Mouse (Mus musculus) megakaryocyte, embryonic 14.5 days (primary cell): Measurements from ENCODE around the gene Fam210b. TPM values are rescaled to one million over a fixed set of nuclear protein-coding genes. Genes with fewer than 3 reads are reported as not detected.

Experiments
- H3K27me3 ChIP-seq: replicated peaks from 2 replicates; pipeline ENCODE3; 2012; ENCODE audit warnings: inconsistent platforms
- H3K36me3 ChIP-seq: replicated peaks from 2 replicates; pipeline ENCODE3; 2012; ENCODE audit warnings: low read length, inconsistent platforms, mixed read lengths
- H3K4me1 ChIP-seq: 2 replicates; pipeline ENCODE4 v1.6.1; 2012; ENCODE audit warnings: inconsistent platforms
- H3K4me3 ChIP-seq: replicated peaks from 2 replicates; pipeline ENCODE3; 2012; ENCODE audit warnings: moderate library complexity, mild to moderate bottlenecking, inconsistent platforms
- H3K9me3 ChIP-seq: 2 replicates; pipeline ENCODE4 v1.6.1; 2012; ENCODE audit warnings: inconsistent platforms
- FLI1 ChIP-seq: IDR thresholded peaks from 2 replicates; pipeline ENCODE4 v1.6.1; 2012; ENCODE audit warnings: low read length, inconsistent platforms, mixed read lengths
- GATA1 ChIP-seq: IDR thresholded peaks from 3 replicates; pipeline ENCODE4 v1.6.1; 2012; ENCODE audit warnings: mixed read lengths, low read length, inconsistent platforms, borderline replicate concordance
- polyA plus RNA-seq: library from polyadenylated mRNA; stranded (reverse); fragments of >175 nt; gene quantifications from 2 replicates; pipeline ENCODE4 v1.2.3, GENCODE M21; 2012; ENCODE audit warnings: low replicate concordance; ENCODE audit not compliant: insufficient read depth

The Fam210b gene
- polyA plus RNA-seq, 1 experiment, result 4.3 TPM

GRCm38 (mm10) chr2:172376999-172377515, 31.7 kb downstream of the Fam210b start:
- H3K4me1 ChIP-seq, result peaks cover 72% of the 10 kb centered on the region
- peaks cover 97% of the 10 kb centered on the region for H3K36me3 ChIP-seq

GRCm38 (mm10) chr2:172378332-172378731, 33.0 kb downstream of the Fam210b start:
- Histone ChIP-seq H3K36me3 (peaks cover 99% of the 10 kb centered on the region), H3K27me3 (no peaks in the 10 kb centered on the region), H3K9me3 (no peaks in the 10 kb centered on the region), H3K4me3 (no peak overlapping the region), H3K4me1 (peaks cover 64% of the 10 kb centered on the region)
- TF ChIP-seq FLI1, result no peak

More at GRCm38 (mm10) chr2:172376999-172377515, 31.7 kb downstream of the Fam210b start:
- no peaks in the 10 kb centered on the region for H3K27me3 ChIP-seq
- no peaks in the 10 kb centered on the region for H3K9me3 ChIP-seq
- no peak for TF ChIP-seq GATA1
- no peak for TF ChIP-seq FLI1
- H3K4me3 ChIP-seq, result no peak overlapping the region

DNA sequence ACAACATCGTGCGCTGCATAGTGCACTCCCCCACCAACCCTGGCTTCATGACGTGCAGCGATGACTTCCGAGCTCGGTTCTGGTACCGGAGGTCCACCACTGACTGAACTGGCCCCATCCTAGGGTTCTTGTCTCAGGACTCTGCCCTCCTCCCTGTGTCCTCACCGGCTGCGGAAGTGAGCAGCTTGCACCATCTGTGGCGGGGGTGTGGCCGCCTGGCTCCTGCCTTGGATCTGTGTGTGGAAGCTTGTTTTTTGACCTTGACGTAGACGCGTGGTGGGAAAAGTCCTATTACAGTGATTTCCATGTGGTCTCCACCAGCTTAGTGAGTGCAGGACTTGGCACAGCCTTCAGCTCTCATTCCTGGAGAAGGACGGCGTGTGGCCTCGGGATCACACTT, 35.1 kb downstream of the Fam210b start:
- no peaks in the 10 kb centered on the region for H3K27me3 ChIP-seq
- no peak overlapping the region for H3K4me3 ChIP-seq
- H3K36me3 ChIP-seq, result peaks cover 83% of the 10 kb centered on the region
- H3K4me1 ChIP-seq, result peaks cover 71% of the 10 kb centered on the region
- no peak for TF ChIP-seq GATA1
- TF ChIP-seq FLI1, result no peak
- H3K9me3 ChIP-seq, result no peaks in the 10 kb centered on the region

GRCm38 (mm10) chr2:172381341-172381740, 36.0 kb downstream of the Fam210b start:
- TF ChIP-seq FLI1 (no peak), GATA1 (no peak)
- Histone ChIP-seq H3K9me3 (no peaks in the 10 kb centered on the region), H3K4me1 (peaks cover 68% of the 10 kb centered on the region), H3K27me3 (no peaks in the 10 kb centered on the region), H3K36me3 (peaks cover 75% of the 10 kb centered on the region), H3K4me3 (no peak overlapping the region)

DNA sequence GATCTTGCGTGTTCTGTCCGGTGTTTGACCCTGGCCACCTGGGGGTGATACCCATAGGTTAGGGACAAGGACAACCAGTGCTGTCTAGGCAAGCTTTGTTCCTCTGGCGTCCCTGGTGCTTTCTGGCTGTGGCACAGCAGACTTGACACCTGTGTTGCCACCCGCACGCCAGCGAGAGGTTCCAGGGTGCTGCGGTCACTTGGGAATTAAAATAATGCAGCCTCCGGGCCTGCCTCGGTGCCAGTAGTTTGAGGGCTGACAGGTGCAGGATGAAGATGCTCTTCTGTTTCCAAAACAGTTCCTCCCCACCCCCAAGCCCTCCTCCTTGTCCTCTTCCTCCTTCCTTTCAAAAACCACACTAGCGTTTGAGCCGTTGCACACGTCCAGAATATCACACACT, 36.5 kb downstream of the Fam210b start:
- H3K36me3 ChIP-seq, result peaks cover 69% of the 10 kb centered on the region
- TF ChIP-seq FLI1, result no peak
- TF ChIP-seq GATA1, result no peak
- peaks cover 63% of the 10 kb centered on the region for H3K4me1 ChIP-seq
- H3K9me3 ChIP-seq, result no peaks in the 10 kb centered on the region
- H3K27me3 ChIP-seq, result no peaks in the 10 kb centered on the region
- no peak overlapping the region for H3K4me3 ChIP-seq

DNA sequence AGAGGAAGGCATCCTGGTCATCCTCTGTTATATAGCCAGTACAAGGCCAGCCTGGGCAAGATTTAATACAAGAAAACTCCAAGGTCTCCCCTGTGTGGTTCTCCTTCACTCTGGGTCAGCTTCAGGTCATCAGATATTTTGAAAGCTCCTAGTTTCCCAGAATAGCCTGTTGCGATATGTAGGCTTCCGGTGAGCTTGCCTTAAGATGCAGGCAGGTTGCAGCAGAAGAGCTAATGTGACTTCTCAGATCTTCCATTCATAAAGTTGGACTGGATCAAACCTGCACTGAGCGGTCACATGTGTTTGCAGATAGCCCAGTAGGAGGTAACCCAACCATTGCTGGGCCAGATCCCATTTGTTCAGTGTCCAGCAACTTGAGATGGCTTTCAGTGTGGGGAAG, 39.4 kb downstream of the Fam210b start:
- Histone ChIP-seq H3K9me3 (peaks cover 2% of the 10 kb centered on the region; the same call in 1 of the 2 replicates), H3K36me3 (peaks cover 41% of the 10 kb centered on the region), H3K4me1 (peaks cover 44% of the 10 kb centered on the region), H3K4me3 (no peak overlapping the region), H3K27me3 (no peaks in the 10 kb centered on the region)
- no peak for TF ChIP-seq GATA1
- no peak for TF ChIP-seq FLI1

DNA sequence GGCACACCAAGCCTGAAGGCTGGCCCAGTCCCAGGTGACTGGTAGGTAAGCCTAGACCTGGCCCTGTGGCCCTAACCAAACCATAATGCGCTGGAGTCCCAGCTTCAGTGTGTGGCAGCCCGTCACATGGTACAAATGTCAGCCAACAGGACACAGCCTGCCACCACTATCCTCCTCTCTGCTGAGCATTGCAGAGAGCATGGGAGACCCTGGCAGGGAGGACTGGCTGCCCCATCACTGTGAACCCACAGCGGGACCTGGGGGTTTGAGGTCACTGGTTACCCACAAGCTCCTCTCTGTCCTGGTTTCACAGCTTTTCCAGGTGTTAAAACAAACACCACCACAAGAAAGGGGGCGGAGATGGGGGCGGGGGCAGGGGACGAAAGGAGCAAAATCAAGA, 45.0 kb downstream of the Fam210b start:
- Histone ChIP-seq H3K9me3 (peaks cover 2% of the 10 kb centered on the region; the same call in 1 of the 2 replicates), H3K4me1 (peaks cover 60% of the 10 kb centered on the region), H3K4me3 (peak overlapping the region; percentile 46), H3K36me3 (peaks cover 7% of the 10 kb centered on the region), H3K27me3 (no peaks in the 10 kb centered on the region)
- TF ChIP-seq FLI1 (no peak), GATA1 (no peak)

- Histone ChIP-seq H3K9me3 (peaks cover 2% of the 10 kb centered on the region; the same call in 1 of the 2 replicates), H3K36me3 (peaks cover 22% of the 10 kb centered on the region), H3K4me1 (peaks cover 73% of the 10 kb centered on the region), H3K4me3 (peak overlapping the region; percentile 33), H3K27me3 (no peaks in the 10 kb centered on the region)
- TF ChIP-seq FLI1, result no peak
- TF ChIP-seq GATA1, result no peak
Observed at GRCm38 (mm10) chr2:172392041-172392521, 46.7 kb downstream of the Fam210b start.

- H3K27me3 ChIP-seq, result no peaks in the 10 kb centered on the region
- peak within 1 kb of the TSS; percentile 94 for H3K4me3 ChIP-seq
- no peaks in the 10 kb centered on the region for H3K9me3 ChIP-seq
- H3K36me3 ChIP-seq, result peaks cover 30% of the 10 kb centered on the region
- no peak for TF ChIP-seq GATA1
- peaks cover 82% of the 10 kb centered on the region for H3K4me1 ChIP-seq
Observed at GRCm38 (mm10) chr2:172393391-172394051, 48.2 kb downstream of the Fam210b start, which contains the start of gene Cass4. Gene Cass4 (plus strand): TSS chr2:172393794.

GRCm38 (mm10) chr2:172394052-172394392, 48.7 kb downstream of the Fam210b start:
- H3K9me3 ChIP-seq, result no peaks in the 10 kb centered on the region
- TF ChIP-seq FLI1 (no peak), GATA1 (no peak)
- peaks cover 35% of the 10 kb centered on the region for H3K36me3 ChIP-seq
- peaks cover 87% of the 10 kb centered on the region for H3K4me1 ChIP-seq
- H3K27me3 ChIP-seq, result no peaks in the 10 kb centered on the region
- peak overlapping the region; percentile 94 for H3K4me3 ChIP-seq

- Histone ChIP-seq H3K9me3 (no peaks in the 10 kb centered on the region), H3K4me1 (peaks cover 93% of the 10 kb centered on the region), H3K4me3 (peak overlapping the region; percentile 94), H3K27me3 (no peaks in the 10 kb centered on the region), H3K36me3 (peaks cover 42% of the 10 kb centered on the region)
- TF ChIP-seq GATA1 (no peak), FLI1 (no peak)
Observed at GRCm38 (mm10) chr2:172394671-172395070, 49.3 kb downstream of the Fam210b start.
